Mouse (Mus musculus) hindbrain, embryonic 10.5 days (tissue): Measurements from ENCODE around the gene Grip2. TPM values are rescaled to one million over a fixed set of nuclear protein-coding genes. Genes with fewer than 3 reads are reported as not detected.

Experiments used
- DNase-seq: peaks from one replicate; pipeline ENCODE4 v3.0.0-alpha.2; 2017; ENCODE audit warnings: low spot score
- H3K27ac ChIP-seq: fragments of 300-500 bp; sonication (generic); 2 replicates; pipeline ENCODE4 v1.5.1; 2016; ENCODE audit warnings: mild to moderate bottlenecking, moderate library complexity
- H3K27me3 ChIP-seq: fragments of 300-500 bp; sonication (generic); 2 replicates; pipeline ENCODE4 v1.6.1; 2016; ENCODE audit warnings: mild to moderate bottlenecking; ENCODE audit not compliant: poor library complexity, insufficient read depth, severe bottlenecking
- H3K36me3 ChIP-seq: fragments of 300-500 bp; sonication (generic); 2 replicates; pipeline ENCODE4 v1.6.1; 2016; ENCODE audit warnings: mild to moderate bottlenecking, moderate library complexity
- H3K4me1 ChIP-seq: fragments of 300-500 bp; sonication (generic); replicated peaks from 2 replicates; pipeline ENCODE4 v1.6.1; 2016; ENCODE audit warnings: mild to moderate bottlenecking
- H3K4me3 ChIP-seq: fragments of 300-500 bp; sonication (generic); 2 replicates; pipeline ENCODE4 v1.5.1; 2016; ENCODE audit warnings: mild to moderate bottlenecking, moderate library complexity
- H3K9me3 ChIP-seq: fragments of 300-500 bp; sonication (generic); 2 replicates; pipeline ENCODE4 v1.6.1; 2016; ENCODE audit warnings: mild to moderate bottlenecking, moderate library complexity
- WGBS: fragments of 180-500 bp; shearing (Covaris S2); methylation state at CpG from one replicate; pipeline ENCODE4 v1.1.7; 2016; 5-methylcytosine and 5-hydroxymethylcytosine counted together
- polyA plus RNA-seq: library from polyadenylated mRNA; unstranded; fragments of >200 nt; fragmentation: Nextera tagmentation; extraction: Ambion mirVana; gene quantifications from 2 replicates; pipeline ENCODE4 v1.2.1, GENCODE M21; 2016

Gene Grip2
- polyA plus RNA-seq, 1 experiment from 2014 or later, result 0.71 TPM

GRCm38 (mm10) chr6:91827926-91828325 is 876 bp upstream of the Grip2 start:
- no peaks in the 10 kb centered on the region for H3K4me1 ChIP-seq
- H3K27me3 ChIP-seq, result 0 out of 2 replicates have a peak, but pooled peaks cover 6% of the 10 kb centered on the region
- 87% methylated on average over 5 of the region's 5 CpGs for WGBS
- no peak overlapping the region for H3K27ac ChIP-seq
- no peaks in the 10 kb centered on the region for H3K9me3 ChIP-seq
- DNase-seq, result no peak
- H3K36me3 ChIP-seq, result no peaks in the 10 kb centered on the region
- no peak overlapping the region for H3K4me3 ChIP-seq

- WGBS, result 82% methylated on average over 8 of the region's 8 CpGs
- peaks cover 5% of the 10 kb centered on the region; the same call in 1 of the 2 replicates for H3K9me3 ChIP-seq
Measured at GRCm38 (mm10) chr6:91818271-91818670, 8.8 kb downstream of the Grip2 start.

GRCm38 (mm10) chr6:91815976-91816375 is 11.1 kb downstream of the Grip2 start:
- Histone ChIP-seq H3K27me3 (no peaks in the 10 kb centered on the region), H3K36me3 (no peaks in the 10 kb centered on the region), H3K4me3 (no peak overlapping the region), H3K27ac (no peak overlapping the region), H3K9me3 (peaks cover under 1% of the 10 kb centered on the region; the same call in 1 of the 2 replicates), H3K4me1 (0 out of 2 replicates have a peak, but pooled peaks cover 5% of the 10 kb centered on the region)
- WGBS, result 84% methylated on average over 6 of the region's 6 CpGs
- no peak for DNase-seq

More at GRCm38 (mm10) chr6:91818271-91818670, 8.8 kb downstream of the Grip2 start:
- Histone ChIP-seq H3K4me1 (0 out of 2 replicates have a peak, but pooled peaks cover 5% of the 10 kb centered on the region), H3K4me3 (no peak overlapping the region), H3K27me3 (no peaks in the 10 kb centered on the region), H3K36me3 (no peaks in the 10 kb centered on the region), H3K27ac (no peak overlapping the region)
- DNase-seq, result no peak

DNA sequence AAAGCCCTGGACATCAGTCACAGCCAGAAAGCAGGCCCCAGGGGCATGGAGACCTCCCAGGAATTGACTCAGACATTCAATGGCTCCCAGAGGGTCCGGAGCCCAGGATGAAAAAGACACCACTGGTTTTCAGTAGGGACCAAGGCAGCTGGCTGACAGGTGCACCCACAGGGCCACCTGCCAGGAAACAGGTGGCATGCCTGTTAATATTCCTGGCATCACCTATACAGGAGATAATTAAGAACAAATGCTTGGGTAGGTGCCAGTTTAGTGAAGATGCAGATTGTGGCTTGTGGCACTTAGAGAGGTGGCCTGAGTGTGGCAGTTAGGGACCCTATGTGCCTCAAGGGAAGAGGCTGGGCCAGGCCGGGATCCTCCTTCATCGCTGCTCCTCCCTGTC is 13.4 kb downstream of the Grip2 start:
- 0 out of 2 replicates have a peak, but pooled peaks cover 5% of the 10 kb centered on the region for H3K4me1 ChIP-seq
- H3K27me3 ChIP-seq, result peaks cover 10% of the 10 kb centered on the region
- no peak overlapping the region for H3K27ac ChIP-seq
- 86% methylated on average over 3 of the region's 3 CpGs for WGBS
- H3K4me3 ChIP-seq, result no peak overlapping the region
- DNase-seq, result no peak
- no peaks in the 10 kb centered on the region for H3K9me3 ChIP-seq
- H3K36me3 ChIP-seq, result no peaks in the 10 kb centered on the region

GRCm38 (mm10) chr6:91810007-91810406 is 17.0 kb downstream of the Grip2 start:
- no peaks in the 10 kb centered on the region for H3K36me3 ChIP-seq
- 69% methylated on average over 1 of the region's 1 CpGs for WGBS
- DNase-seq, result no peak
- H3K9me3 ChIP-seq, result no peaks in the 10 kb centered on the region
- H3K27ac ChIP-seq, result no peak overlapping the region
- H3K27me3 ChIP-seq, result peaks cover 46% of the 10 kb centered on the region
- no peak overlapping the region for H3K4me3 ChIP-seq
- peaks cover 13% of the 10 kb centered on the region for H3K4me1 ChIP-seq

GRCm38 (mm10) chr6:91808022-91808421 is 19.0 kb downstream of the Grip2 start:
- Histone ChIP-seq H3K4me1 (peaks cover 24% of the 10 kb centered on the region), H3K9me3 (no peaks in the 10 kb centered on the region), H3K27me3 (peaks cover 58% of the 10 kb centered on the region), H3K27ac (no peak overlapping the region), H3K36me3 (no peaks in the 10 kb centered on the region), H3K4me3 (no peak overlapping the region)
- WGBS, result 54% methylated on average over 6 of the region's 6 CpGs
- no peak for DNase-seq

DNA sequence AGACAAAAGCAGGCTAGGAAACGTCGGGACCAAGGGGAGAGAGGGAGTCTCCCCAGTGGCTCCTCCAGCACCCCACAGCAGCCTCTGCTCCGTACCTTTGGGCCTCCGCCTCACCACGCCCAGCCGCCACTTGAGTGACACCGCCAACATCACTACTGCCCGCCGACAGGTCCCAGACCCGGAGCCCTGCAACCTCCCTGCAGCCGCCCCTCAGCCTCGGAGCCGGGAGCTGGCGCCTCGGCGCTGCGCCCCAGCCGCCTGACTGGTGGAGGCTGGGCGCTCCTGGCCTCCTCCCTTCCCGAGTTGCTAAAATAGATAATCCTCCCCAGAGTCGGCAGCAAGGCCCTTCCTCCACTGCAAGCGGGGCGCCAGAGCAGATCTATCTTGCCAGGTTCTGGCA is 19.9 kb downstream of the Grip2 start:
- H3K27ac ChIP-seq, result peak overlapping the region; percentile 50; the same call in 1 of the 2 replicates
- H3K4me1 ChIP-seq, result peaks cover 24% of the 10 kb centered on the region
- no peaks in the 10 kb centered on the region for H3K9me3 ChIP-seq
- peaks cover 58% of the 10 kb centered on the region for H3K27me3 ChIP-seq
- DNase-seq, result peak; percentile 28
- H3K36me3 ChIP-seq, result no peaks in the 10 kb centered on the region
- H3K4me3 ChIP-seq, result peak overlapping the region; percentile 41
- 5% methylated on average over 23 of the region's 23 CpGs for WGBS

DNA sequence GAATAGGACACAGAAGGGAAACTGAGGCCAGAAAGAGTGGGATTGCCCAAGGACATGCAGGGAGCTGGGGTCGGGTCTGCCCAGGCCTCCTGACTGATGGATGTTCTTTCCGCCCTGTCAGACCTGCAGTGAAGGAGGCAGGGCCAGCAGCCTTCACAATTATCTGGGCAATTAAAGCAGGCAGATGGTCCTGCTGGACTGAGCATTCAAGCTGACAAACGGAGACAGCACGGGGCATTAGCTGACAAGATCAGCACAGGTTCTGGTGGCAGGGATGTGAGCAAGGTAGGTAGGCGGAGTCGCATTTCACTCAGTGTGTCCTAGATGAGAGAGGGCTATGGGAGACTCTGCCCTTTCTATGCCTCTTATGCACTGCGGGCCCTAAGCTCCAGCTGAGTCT is 22.9 kb downstream of the Grip2 start:
- Histone ChIP-seq H3K9me3 (no peaks in the 10 kb centered on the region), H3K4me1 (peaks cover 31% of the 10 kb centered on the region), H3K27ac (peak overlapping the region; percentile 1; the same call in 1 of the 2 replicates), H3K36me3 (no peaks in the 10 kb centered on the region), H3K4me3 (no peak overlapping the region), H3K27me3 (peaks cover 54% of the 10 kb centered on the region)
- 52% methylated on average over 7 of the region's 7 CpGs for whole genome bisulfite sequencing
- no peak for DNase-seq

GRCm38 (mm10) chr6:91798496-91798895 is 28.6 kb downstream of the Grip2 start:
- H3K27me3 ChIP-seq, result 0 out of 2 replicates have a peak, but pooled peaks cover 3% of the 10 kb centered on the region

DNA sequence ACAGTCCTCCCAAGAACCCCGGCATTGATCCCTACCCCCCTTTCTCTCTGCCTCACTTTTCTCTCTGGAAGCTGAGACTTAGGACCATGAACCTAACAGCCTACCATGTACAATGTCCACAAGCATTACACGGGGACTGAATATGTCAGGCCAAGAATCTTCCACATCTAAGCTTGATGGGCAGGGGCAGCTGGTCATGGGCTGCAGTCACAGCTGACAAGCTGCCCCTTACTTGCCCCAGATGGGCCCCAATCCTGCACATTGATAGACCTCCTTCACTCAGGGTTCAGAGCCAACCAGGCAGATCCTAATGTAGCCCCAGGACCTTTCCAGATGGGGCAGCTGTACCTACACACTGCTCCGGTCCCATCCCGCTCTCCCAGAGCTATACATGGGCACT is 30.3 kb downstream of the Grip2 start:
- no peak for DNase-seq
- Histone ChIP-seq H3K4me1 (peaks cover 55% of the 10 kb centered on the region), H3K4me3 (no peak overlapping the region), H3K36me3 (no peaks in the 10 kb centered on the region), H3K27me3 (0 out of 2 replicates have a peak, but pooled peaks cover 3% of the 10 kb centered on the region), H3K27ac (no peak overlapping the region), H3K9me3 (no peaks in the 10 kb centered on the region)
- WGBS, result 88% methylated on average over 4 of the region's 4 CpGs

More at GRCm38 (mm10) chr6:91798496-91798895, 28.6 kb downstream of the Grip2 start:
- 76% methylated on average over 12 of the region's 12 CpGs for WGBS
- no peak for DNase-seq
- H3K9me3 ChIP-seq, result no peaks in the 10 kb centered on the region
- no peaks in the 10 kb centered on the region for H3K36me3 ChIP-seq
- peaks cover 50% of the 10 kb centered on the region for H3K4me1 ChIP-seq
- H3K27ac ChIP-seq, result 0 out of 2 replicates have a peak overlapping the region, but pooled peaks have one; percentile 12
- no peak overlapping the region for H3K4me3 ChIP-seq

DNA sequence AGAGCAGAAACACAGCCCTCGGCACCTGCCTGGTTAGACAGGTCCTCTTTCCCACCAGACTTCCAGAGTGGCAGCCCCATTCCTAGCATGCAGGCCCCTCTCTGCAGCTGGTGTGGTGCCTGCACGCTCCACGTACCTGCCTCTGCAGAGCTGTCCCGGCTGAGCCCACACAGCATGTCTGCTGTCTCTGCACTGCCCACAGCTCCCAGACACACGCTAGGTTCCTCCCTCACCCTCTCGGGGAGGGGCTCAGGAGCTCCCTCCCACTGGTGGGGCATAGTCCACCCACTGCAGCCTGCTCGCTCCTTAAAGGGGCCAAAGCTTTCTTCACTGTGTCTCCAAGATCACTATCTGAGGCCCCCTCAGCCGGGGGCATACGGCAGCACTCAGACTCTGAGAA is 31.0 kb downstream of the Grip2 start:
- 63% methylated on average over 9 of the region's 9 CpGs for WGBS
- H3K36me3 ChIP-seq, result no peaks in the 10 kb centered on the region
- 0 out of 2 replicates have a peak overlapping the region, but pooled peaks have one; percentile 29 for H3K27ac ChIP-seq
- H3K9me3 ChIP-seq, result no peaks in the 10 kb centered on the region
- no peak for DNase-seq
- peaks cover 59% of the 10 kb centered on the region for H3K4me1 ChIP-seq
- H3K27me3 ChIP-seq, result 0 out of 2 replicates have a peak, but pooled peaks cover 3% of the 10 kb centered on the region
- no peak overlapping the region for H3K4me3 ChIP-seq

DNA sequence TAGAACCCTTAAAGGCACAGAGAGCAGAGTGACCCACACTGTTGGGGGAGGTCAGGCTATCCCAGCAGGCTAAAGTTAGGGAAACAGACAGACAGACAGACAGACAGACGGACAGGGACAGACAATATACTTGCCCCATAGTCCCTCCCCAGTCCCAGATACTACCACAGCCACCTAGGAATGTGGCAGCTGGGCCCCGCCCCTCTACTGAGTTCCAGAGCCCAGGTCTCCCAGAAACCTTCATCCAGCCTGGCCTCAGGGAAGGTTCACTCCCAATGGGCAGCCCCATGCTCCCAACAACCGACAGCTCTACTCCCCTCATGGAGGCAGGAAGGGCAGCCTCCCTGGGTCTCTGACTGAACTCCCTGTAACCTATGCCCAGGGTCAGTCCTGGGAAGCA is 31.4 kb downstream of the Grip2 start:
- WGBS, result 67% methylated on average over 3 of the region's 3 CpGs
- no peak for DNase-seq
- no peaks in the 10 kb centered on the region for H3K9me3 ChIP-seq
- H3K4me3 ChIP-seq, result no peak overlapping the region
- 0 out of 2 replicates have a peak, but pooled peaks cover 3% of the 10 kb centered on the region for H3K27me3 ChIP-seq
- 0 out of 2 replicates have a peak overlapping the region, but pooled peaks have one; percentile 29 for H3K27ac ChIP-seq
- no peaks in the 10 kb centered on the region for H3K36me3 ChIP-seq
- peaks cover 59% of the 10 kb centered on the region for H3K4me1 ChIP-seq

- Histone ChIP-seq H3K36me3 (no peaks in the 10 kb centered on the region), H3K4me3 (no peak overlapping the region), H3K4me1 (peaks cover 10% of the 10 kb centered on the region), H3K27me3 (no peaks in the 10 kb centered on the region), H3K27ac (no peak overlapping the region), H3K9me3 (no peaks in the 10 kb centered on the region)
- no peak for DNase-seq
- 85% methylated on average over 9 of the region's 9 CpGs for WGBS
Measured at GRCm38 (mm10) chr6:91788311-91788798, 38.7 kb downstream of the Grip2 start.
